Mouse (Mus musculus) heart, embryonic 11.5 days (tissue): Measurements from ENCODE around the gene Gnai3. TPM values are rescaled to one million over a fixed set of nuclear protein-coding genes. Genes with fewer than 3 reads are reported as not detected.

Source experiments
- ATAC-seq: fragments of 200-750 bp; cut with Nextera tagmentation; replicated peaks from 2 replicates; pipeline ENCODE4 v1.8.0; 2017; ENCODE audit warnings: moderate library complexity; ENCODE audit not compliant: insufficient number of reproducible peaks, low FRiP score, low TSS enrichment
- H3K27ac ChIP-seq: fragments of 300-500 bp; sonication (generic); 2 replicates; pipeline ENCODE4 v1.5.1; 2014; ENCODE audit warnings: mild to moderate bottlenecking, low read depth, low read length
- H3K27me3 ChIP-seq: fragments of 300-500 bp; sonication (generic); 2 replicates; pipeline ENCODE4 v1.6.1; 2014; ENCODE audit warnings: mild to moderate bottlenecking, low read length, mixed read lengths; ENCODE audit not compliant: control insufficient read depth, insufficient read depth
- H3K36me3 ChIP-seq: fragments of 300-500 bp; sonication (generic); 2 replicates; pipeline ENCODE4 v1.6.1; 2014; ENCODE audit warnings: mild to moderate bottlenecking, low read length, moderate library complexity, mixed read lengths; ENCODE audit not compliant: control insufficient read depth, insufficient read depth
- H3K4me1 ChIP-seq: fragments of 300-500 bp; sonication (generic); 2 replicates; pipeline ENCODE4 v1.6.1; 2014; ENCODE audit warnings: low read length; ENCODE audit not compliant: control insufficient read depth, insufficient read depth
- H3K4me2 ChIP-seq: fragments of 300-500 bp; sonication (generic); 2 replicates; pipeline ENCODE4 v1.6.1; 2014; ENCODE audit warnings: mild to moderate bottlenecking, moderate library complexity
- H3K4me3 ChIP-seq: fragments of 300-500 bp; sonication (generic); 2 replicates; pipeline ENCODE4 v1.5.1; 2014; ENCODE audit warnings: low read depth, low read length
- H3K9ac ChIP-seq: fragments of 300-500 bp; sonication (generic); 2 replicates; pipeline ENCODE4 v1.6.1; 2014; ENCODE audit warnings: mild to moderate bottlenecking, low read depth, low read length, moderate library complexity
- H3K9me3 ChIP-seq: fragments of 300-500 bp; sonication (generic); replicated peaks from 2 replicates; pipeline ENCODE4 v1.6.1; 2016; ENCODE audit warnings: low read length; ENCODE audit not compliant: control insufficient read depth
- WGBS: fragments of 180-500 bp; shearing (Covaris S2); extraction: QIAGEN DNeasy Blood & Tissue Kit; methylation state at CpG from one replicate; pipeline ENCODE4 v1.1.7; 2014; ENCODE audit not compliant: insufficient replicate concordance; 5-methylcytosine and 5-hydroxymethylcytosine counted together
- polyA plus RNA-seq: library from polyadenylated mRNA; unstranded; fragments of >200 nt; fragmentation: Nextera tagmentation; extraction: Ambion mirVana; gene quantifications from 2 replicates; pipeline ENCODE4 v1.2.1, GENCODE M21; 2014

The Gnai3 gene
- polyA plus RNA-seq, 1 experiment from 2014 or later, result 91.3 TPM

DNA sequence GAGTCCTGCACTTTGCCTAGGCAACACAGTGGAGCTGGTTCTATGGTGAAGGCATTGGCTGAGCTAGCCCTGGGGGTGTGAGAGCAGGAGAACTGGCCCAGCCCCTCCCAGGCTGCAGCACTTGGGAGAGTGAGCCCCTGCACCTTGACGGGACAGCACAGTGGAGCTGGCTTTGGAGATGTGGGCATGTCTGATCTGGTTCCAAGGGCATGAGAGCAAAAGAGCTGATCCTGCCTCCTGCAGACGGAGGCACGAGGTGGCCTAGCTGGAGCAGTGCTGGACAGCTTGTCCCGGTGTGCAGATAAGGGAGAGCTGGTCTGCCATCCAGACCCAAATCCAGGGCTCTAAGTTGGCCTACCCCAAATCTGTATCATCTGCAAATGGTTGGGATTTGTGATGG, 81.3 kb downstream of the Gnai3 start:
- no peaks in the 10 kb centered on the region for H3K27me3 ChIP-seq
- no peak overlapping the region for H3K4me2 ChIP-seq
- H3K4me1 ChIP-seq, result peaks cover 10% of the 10 kb centered on the region
- no peak for ATAC-seq
- H3K36me3 ChIP-seq, result no peaks in the 10 kb centered on the region
- H3K4me3 ChIP-seq, result no peak overlapping the region
- no peak overlapping the region for H3K27ac ChIP-seq
- no peaks in the 10 kb centered on the region for H3K9me3 ChIP-seq
- H3K9ac ChIP-seq, result no peak overlapping the region
- WGBS, result 48% methylated on average over 4 of the region's 4 CpGs

GRCm38 (mm10) chr3:108062648-108063047, 83.3 kb downstream of the Gnai3 start:
- no peaks in the 10 kb centered on the region for H3K27me3 ChIP-seq
- no peak overlapping the region for H3K4me2 ChIP-seq
- no peaks in the 10 kb centered on the region for H3K9me3 ChIP-seq
- no peaks in the 10 kb centered on the region for H3K36me3 ChIP-seq
- no peak for ATAC-seq
- no peak overlapping the region for H3K4me3 ChIP-seq
- no peak overlapping the region for H3K9ac ChIP-seq
- no peak overlapping the region for H3K27ac ChIP-seq
- 80% methylated on average over 8 of the region's 8 CpGs for whole genome bisulfite sequencing
- H3K4me1 ChIP-seq, result no peaks in the 10 kb centered on the region

DNA sequence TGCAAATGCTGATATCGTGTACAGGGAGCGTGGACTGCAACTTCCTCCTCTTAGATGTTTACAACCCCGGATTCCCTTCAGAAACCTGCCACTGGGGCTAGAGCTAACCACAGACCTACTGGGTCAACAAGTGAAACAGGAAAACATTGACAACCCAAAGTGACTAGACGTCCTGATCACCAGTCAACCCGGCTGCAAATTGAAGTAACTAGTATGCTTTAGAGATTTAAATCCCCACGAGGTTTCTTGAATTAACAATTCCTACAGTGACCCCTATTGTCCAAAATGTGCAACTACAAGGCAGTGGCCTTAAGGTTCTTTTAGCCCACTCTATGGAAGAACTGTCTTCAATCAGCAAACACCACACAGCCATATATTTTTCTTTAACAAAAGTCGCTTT, 84.5 kb downstream of the Gnai3 start:
- 20% methylated on average over 7 of the region's 7 CpGs for WGBS

More for the DNA sequence above, 84.5 kb downstream of the Gnai3 start:
- H3K27ac ChIP-seq, result no peak overlapping the region
- no peaks in the 10 kb centered on the region for H3K36me3 ChIP-seq
- H3K4me1 ChIP-seq, result no peaks in the 10 kb centered on the region
- H3K9me3 ChIP-seq, result no peaks in the 10 kb centered on the region
- peak overlapping the region; percentile 51 for H3K4me2 ChIP-seq
- H3K27me3 ChIP-seq, result no peaks in the 10 kb centered on the region
- H3K9ac ChIP-seq, result no peak overlapping the region
- no peak overlapping the region for H3K4me3 ChIP-seq
- no peak for ATAC-seq

Other genes starting within 250 kb of the Gnai3 start
- 17.2 and 20.3 TPM in 2 replicates for gene Gstm7, start 214.3 kb downstream of the Gnai3 start, polyA plus RNA-seq
- 11.7 TPM in 2 replicates for gene Gstm6, start 202.4 kb downstream of the Gnai3 start, polyA plus RNA-seq
- gene Gstm3, start 176.9 kb downstream of the Gnai3 start, polyA plus RNA-seq, result 0.13 TPM in 1 of 2 replicates, not detected in the other
- gene Gstm2, start 159.7 kb downstream of the Gnai3 start, polyA plus RNA-seq, result 52.0 and 57.5 TPM in 2 replicates
- 32.8 and 35.5 TPM in 2 replicates for gene Gstm1, start 128.2 kb downstream of the Gnai3 start, polyA plus RNA-seq
- gene Gstm4, start 101.3 kb downstream of the Gnai3 start, polyA plus RNA-seq, result 14.7 and 17.7 TPM in 2 replicates
- 30.6 and 32.1 TPM in 2 replicates for gene Ampd2, start 59.5 kb downstream of the Gnai3 start, polyA plus RNA-seq
- 1.1 and 1.3 TPM in 2 replicates for gene Gnat2, start 53.4 kb downstream of the Gnai3 start, polyA plus RNA-seq
- 0.13 and 0.16 TPM in 2 replicates for gene Gpr61, start 8.7 kb upstream of the Gnai3 start, polyA plus RNA-seq
- 1.3 and 1.9 TPM in 2 replicates for gene Amigo1, start 40.2 kb upstream of the Gnai3 start, polyA plus RNA-seq
- gene Cyb561d1, start 55.1 kb upstream of the Gnai3 start, polyA plus RNA-seq, result 1.7 and 2.0 TPM in 2 replicates
- gene Atxn7l2, start 64.8 kb upstream of the Gnai3 start, polyA plus RNA-seq, result 7.1 and 8.4 TPM in 2 replicates
- 1.0 and 1.1 TPM in 2 replicates for gene Sypl2, start 80.5 kb upstream of the Gnai3 start, polyA plus RNA-seq
- 242 TPM in 2 replicates for gene Psma5, start 110.8 kb upstream of the Gnai3 start, polyA plus RNA-seq
- 20.2 and 28.7 TPM in 2 replicates for gene Sort1, start 137.9 kb upstream of the Gnai3 start, polyA plus RNA-seq
- 70.4 and 77.2 TPM in 2 replicates for gene Mybphl, start 218.8 kb upstream of the Gnai3 start, polyA plus RNA-seq
- 25.0 and 28.9 TPM in 2 replicates for gene Psrc1, start 237.7 kb upstream of the Gnai3 start, polyA plus RNA-seq